Mouse (Mus musculus) liver, embryonic 16.5 days (tissue): ENCODE data around the gene Osbpl3. TPM values are rescaled to one million over a fixed set of nuclear protein-coding genes. Genes with fewer than 3 reads are reported as not detected.

Source experiments
- ATAC-seq: fragments of 200-750 bp; cut with Nextera tagmentation; 2 replicates; pipeline ENCODE4 v1.8.0; 2017; ENCODE audit warnings: low read depth, mild to moderate bottlenecking, moderate number of reproducible peaks, moderate library complexity
- H3K27ac ChIP-seq: fragments of 300-500 bp; sonication (generic); 2 replicates; pipeline ENCODE4 v1.5.1; 2014; ENCODE audit warnings: mild to moderate bottlenecking, low read length
- H3K27me3 ChIP-seq: fragments of 300-500 bp; sonication (generic); 2 replicates; pipeline ENCODE4 v1.6.1; 2014; ENCODE audit warnings: low read depth, low read length, mixed read lengths; ENCODE audit not compliant: control insufficient read depth, insufficient read depth
- H3K36me3 ChIP-seq: fragments of 300-500 bp; sonication (generic); 2 replicates; pipeline ENCODE4 v1.6.1; 2014; ENCODE audit warnings: mild to moderate bottlenecking; ENCODE audit not compliant: control insufficient read depth, insufficient read depth
- H3K4me1 ChIP-seq: fragments of 300-500 bp; sonication (generic); 2 replicates; pipeline ENCODE4 v1.6.1; 2014; ENCODE audit warnings: low read depth, low read length, mixed read lengths; ENCODE audit not compliant: control insufficient read depth
- H3K4me2 ChIP-seq: fragments of 300-500 bp; sonication (generic); 2 replicates; pipeline ENCODE4 v1.6.1; 2014; ENCODE audit warnings: low read depth, low read length, mixed read lengths
- H3K4me3 ChIP-seq: fragments of 300-500 bp; sonication (generic); 2 replicates; pipeline ENCODE4 v1.5.1; 2014; ENCODE audit warnings: low read depth, mild to moderate bottlenecking, low read length
- H3K9ac ChIP-seq: fragments of 300-500 bp; sonication (generic); 2 replicates; pipeline ENCODE4 v1.6.1; 2014; ENCODE audit warnings: low read depth, low read length
- H3K9me3 ChIP-seq: fragments of 300-500 bp; sonication (generic); replicated peaks from 2 replicates; pipeline ENCODE4 v1.6.1; 2016; ENCODE audit warnings: low read length; ENCODE audit not compliant: control insufficient read depth
- WGBS: fragments of 180-500 bp; shearing (Covaris S2); extraction: QIAGEN DNeasy Blood & Tissue Kit; methylation state at CpG from one replicate; pipeline ENCODE4 v1.1.7; 2014; ENCODE audit not compliant: insufficient replicate concordance; 5-methylcytosine and 5-hydroxymethylcytosine counted together
- polyA plus RNA-seq: library from polyadenylated mRNA; unstranded; fragments of >200 nt; fragmentation: Nextera tagmentation; extraction: Ambion mirVana; gene quantifications from 2 replicates; pipeline ENCODE4 v1.2.1, GENCODE M21; 2015

Gene Osbpl3
- polyA plus RNA-seq, 1 experiment from 2014 or later, result 0.60 TPM

GRCm38 (mm10) chr6:50348619-50349018 is 107.4 kb downstream of the Osbpl3 start:
- Histone ChIP-seq H3K4me1 (no peaks in the 10 kb centered on the region), H3K9ac (no peak overlapping the region), H3K27me3 (no peaks in the 10 kb centered on the region), H3K9me3 (no peaks in the 10 kb centered on the region), H3K4me2 (no peak overlapping the region), H3K36me3 (no peaks in the 10 kb centered on the region), H3K27ac (no peak overlapping the region), H3K4me3 (no peak overlapping the region)
- 49% methylated on average over 1 of the region's 1 CpGs for WGBS
- no peak for ATAC-seq

DNA sequence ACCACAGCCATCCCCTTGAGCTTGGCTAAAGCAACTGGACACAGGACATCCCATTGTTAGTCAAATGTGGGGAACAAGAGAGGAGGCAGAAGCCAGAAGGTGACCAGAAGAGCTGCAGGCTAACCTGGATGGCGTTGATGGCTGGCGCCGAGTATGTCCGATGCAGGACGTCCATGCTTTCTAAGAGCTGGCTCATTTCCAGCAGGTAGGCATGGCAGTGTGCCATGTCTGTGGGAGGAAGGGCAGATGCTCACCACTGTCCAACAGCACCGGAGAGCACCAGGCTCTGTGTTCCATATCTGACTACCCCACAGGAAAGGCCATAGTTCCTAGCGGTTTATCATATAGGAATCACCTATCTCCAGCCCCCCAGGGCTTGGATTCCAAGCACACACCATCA is 109.8 kb downstream of the Osbpl3 start:
- WGBS, result 65% methylated on average over 7 of the region's 7 CpGs

DNA sequence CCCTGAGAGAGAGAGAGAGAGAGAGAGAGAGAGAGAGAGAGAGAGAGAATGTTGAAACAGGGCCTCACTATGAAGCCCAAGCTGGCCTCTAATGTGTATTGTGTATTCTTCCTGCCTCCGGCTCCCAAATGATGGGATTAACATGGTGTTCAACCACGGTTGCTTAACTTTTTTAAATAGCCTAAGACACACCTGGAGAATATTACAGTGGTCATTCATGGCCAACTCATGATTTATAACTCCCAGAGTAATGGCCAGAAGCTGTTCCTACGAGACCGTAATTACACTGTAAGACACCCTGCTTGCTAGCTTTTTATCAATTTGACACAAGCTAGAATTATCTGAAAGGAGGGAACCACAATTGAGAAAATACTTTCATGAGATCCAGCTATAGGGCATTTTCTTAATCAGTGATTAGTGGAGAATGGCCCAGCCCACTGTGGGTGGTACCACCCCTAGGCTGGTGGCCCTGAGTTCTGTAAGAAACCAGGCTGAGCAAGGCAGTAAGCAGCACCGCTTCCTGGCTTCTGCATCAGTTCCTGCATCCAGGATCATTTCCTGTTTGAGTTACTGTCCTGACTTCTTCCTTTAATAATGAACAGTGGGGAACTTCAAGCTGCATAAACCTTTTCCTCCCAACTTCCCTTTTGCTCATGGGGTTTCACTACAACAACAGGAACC is 115.6 kb downstream of the Osbpl3 start:
- Histone ChIP-seq H3K27me3 (no peaks in the 10 kb centered on the region), H3K9me3 (no peaks in the 10 kb centered on the region), H3K4me2 (no peak overlapping the region), H3K9ac (no peak overlapping the region), H3K4me1 (no peaks in the 10 kb centered on the region), H3K27ac (no peak overlapping the region), H3K36me3 (no peaks in the 10 kb centered on the region), H3K4me3 (no peak overlapping the region)
- ATAC-seq, result no peak
- 53% methylated on average over 5 of the region's 5 CpGs for WGBS

More for the DNA sequence above, 109.8 kb downstream of the Osbpl3 start:
- H3K9ac ChIP-seq, result no peak overlapping the region
- H3K36me3 ChIP-seq, result no peaks in the 10 kb centered on the region
- H3K4me3 ChIP-seq, result no peak overlapping the region
- H3K27me3 ChIP-seq, result no peaks in the 10 kb centered on the region
- H3K4me1 ChIP-seq, result no peaks in the 10 kb centered on the region
- H3K9me3 ChIP-seq, result no peaks in the 10 kb centered on the region
- ATAC-seq, result no peak
- H3K27ac ChIP-seq, result no peak overlapping the region
- no peak overlapping the region for H3K4me2 ChIP-seq

DNA sequence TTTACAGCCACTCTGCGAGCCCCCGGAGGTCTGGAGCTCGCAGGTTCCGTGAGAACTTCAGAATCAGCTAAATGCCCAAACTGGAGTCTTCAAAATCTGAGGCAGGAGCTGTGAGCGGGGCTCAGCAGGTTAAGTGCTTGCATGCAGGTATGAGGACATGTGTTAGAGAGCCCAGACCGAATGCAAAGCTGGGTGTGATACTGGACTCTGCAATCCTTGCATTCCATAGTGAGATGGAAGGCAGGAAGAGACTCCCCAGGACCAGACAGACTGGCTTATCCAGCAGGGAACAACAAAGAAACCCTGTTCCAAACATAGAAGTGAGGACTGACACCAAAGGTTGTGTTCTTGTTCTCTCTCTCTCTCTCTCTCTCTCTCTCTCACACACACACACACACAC is 118.6 kb downstream of the Osbpl3 start:
- no peak overlapping the region for H3K9ac ChIP-seq
- no peaks in the 10 kb centered on the region for H3K4me1 ChIP-seq
- H3K9me3 ChIP-seq, result no peaks in the 10 kb centered on the region
- no peak overlapping the region for H3K4me2 ChIP-seq
- no peak for ATAC-seq
- no peak overlapping the region for H3K27ac ChIP-seq
- no peaks in the 10 kb centered on the region for H3K27me3 ChIP-seq
- H3K4me3 ChIP-seq, result no peak overlapping the region
- 71% methylated on average over 6 of the region's 6 CpGs for WGBS
- H3K36me3 ChIP-seq, result no peaks in the 10 kb centered on the region

- no peaks in the 10 kb centered on the region for H3K9me3 ChIP-seq
- no peaks in the 10 kb centered on the region for H3K4me1 ChIP-seq
- no peak overlapping the region for H3K9ac ChIP-seq
- H3K27me3 ChIP-seq, result no peaks in the 10 kb centered on the region
- H3K4me3 ChIP-seq, result no peak overlapping the region
- 72% methylated on average over 2 of the region's 2 CpGs for WGBS
- ATAC-seq, result no peak
- H3K36me3 ChIP-seq, result no peaks in the 10 kb centered on the region
- no peak overlapping the region for H3K27ac ChIP-seq
- no peak overlapping the region for H3K4me2 ChIP-seq
Measured at GRCm38 (mm10) chr6:50336376-50336775, 119.6 kb downstream of the Osbpl3 start.

- H3K27ac ChIP-seq, result no peak overlapping the region
- no peak overlapping the region for H3K9ac ChIP-seq
- H3K4me1 ChIP-seq, result no peaks in the 10 kb centered on the region
- WGBS, result 71% methylated on average over 15 of the region's 15 CpGs
- no peaks in the 10 kb centered on the region for H3K36me3 ChIP-seq
- H3K27me3 ChIP-seq, result no peaks in the 10 kb centered on the region
- H3K4me2 ChIP-seq, result no peak overlapping the region
- no peaks in the 10 kb centered on the region for H3K9me3 ChIP-seq
- ATAC-seq, result no peak
- H3K4me3 ChIP-seq, result no peak overlapping the region
Measured at GRCm38 (mm10) chr6:50334846-50335821, 120.9 kb downstream of the Osbpl3 start.

- Histone ChIP-seq H3K9me3 (no peaks in the 10 kb centered on the region), H3K4me2 (no peak overlapping the region), H3K27me3 (no peaks in the 10 kb centered on the region), H3K4me3 (no peak overlapping the region), H3K4me1 (no peaks in the 10 kb centered on the region), H3K36me3 (no peaks in the 10 kb centered on the region), H3K9ac (no peak overlapping the region), H3K27ac (no peak overlapping the region)
- WGBS, result 72% methylated on average over 6 of the region's 6 CpGs
- ATAC-seq, result no peak
Measured at GRCm38 (mm10) chr6:50333346-50333745, 122.7 kb downstream of the Osbpl3 start.

- Histone ChIP-seq H3K9ac (no peak overlapping the region), H3K27me3 (no peaks in the 10 kb centered on the region), H3K4me1 (no peaks in the 10 kb centered on the region), H3K36me3 (no peaks in the 10 kb centered on the region), H3K27ac (no peak overlapping the region), H3K4me3 (no peak overlapping the region), H3K9me3 (no peaks in the 10 kb centered on the region), H3K4me2 (no peak overlapping the region)
- WGBS, result 72% methylated on average over 2 of the region's 2 CpGs
- no peak for ATAC-seq
Measured at GRCm38 (mm10) chr6:50331477-50331876, 124.5 kb downstream of the Osbpl3 start.

DNA sequence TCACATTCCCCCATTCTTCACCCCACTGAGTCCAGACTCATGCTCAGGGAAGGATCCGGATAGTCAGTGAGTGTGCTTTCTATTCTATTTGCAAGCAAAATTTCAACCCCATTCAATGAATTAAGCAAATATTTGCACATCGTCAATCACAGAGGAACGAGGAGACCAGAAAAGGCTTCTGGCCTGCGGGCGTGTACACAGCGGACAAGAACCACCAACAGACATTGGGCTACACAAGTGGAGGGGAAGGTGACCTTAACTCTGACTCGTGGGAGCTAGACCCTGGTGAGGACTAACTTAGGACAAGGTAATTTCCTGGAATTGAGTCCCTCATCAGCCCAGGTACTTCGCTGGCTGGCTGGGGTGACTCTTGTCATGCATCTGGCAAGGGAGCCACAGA is 126.6 kb downstream of the Osbpl3 start:
- 73% methylated on average over 8 of the region's 8 CpGs for WGBS
- Histone ChIP-seq H3K4me2 (no peak overlapping the region), H3K9ac (no peak overlapping the region), H3K36me3 (no peaks in the 10 kb centered on the region), H3K9me3 (no peaks in the 10 kb centered on the region), H3K4me1 (no peaks in the 10 kb centered on the region), H3K4me3 (no peak overlapping the region), H3K27me3 (no peaks in the 10 kb centered on the region), H3K27ac (no peak overlapping the region)
- no peak for ATAC-seq
